Mouse (Mus musculus) C2C12 (cell line): Measurements from ENCODE around the gene Fbxo7.

Experiments
- CEBPB ChIP-seq: IDR thresholded peaks from one replicate; pipeline ENCODE4 v1.6.1; 2011; ENCODE audit warnings: low read depth, mild to moderate bottlenecking, control low read depth, moderate library complexity
- CTCF ChIP-seq: IDR thresholded peaks from one replicate; pipeline ENCODE4 v1.5.1; 2011; ENCODE audit not compliant: control insufficient read depth, insufficient read depth, insufficient read length
- FOSL1 ChIP-seq: IDR thresholded peaks from one replicate; pipeline ENCODE4 v1.8.0; 2011; ENCODE audit warnings: mild to moderate bottlenecking, low read length; ENCODE audit not compliant: poor library complexity, insufficient read depth, severe bottlenecking
- MAX ChIP-seq: IDR thresholded peaks from one replicate; pipeline ENCODE4 v1.6.1; 2011; ENCODE audit warnings: mild to moderate bottlenecking, control low read depth
- MYOD1 ChIP-seq: IDR thresholded peaks from one replicate; pipeline ENCODE4 v1.6.1; 2011; ENCODE audit warnings: low read depth; ENCODE audit not compliant: control insufficient read depth, insufficient read length
- MYOG ChIP-seq: IDR thresholded peaks from one replicate; pipeline ENCODE4 v1.6.1; 2011; ENCODE audit not compliant: control insufficient read depth, insufficient read length; ENCODE audit errors: extremely low read depth
- USF1 ChIP-seq: IDR thresholded peaks from one replicate; pipeline ENCODE4 v1.6.1; 2011; ENCODE audit warnings: low read depth, mild to moderate bottlenecking, control low read depth, moderate library complexity

DNA sequence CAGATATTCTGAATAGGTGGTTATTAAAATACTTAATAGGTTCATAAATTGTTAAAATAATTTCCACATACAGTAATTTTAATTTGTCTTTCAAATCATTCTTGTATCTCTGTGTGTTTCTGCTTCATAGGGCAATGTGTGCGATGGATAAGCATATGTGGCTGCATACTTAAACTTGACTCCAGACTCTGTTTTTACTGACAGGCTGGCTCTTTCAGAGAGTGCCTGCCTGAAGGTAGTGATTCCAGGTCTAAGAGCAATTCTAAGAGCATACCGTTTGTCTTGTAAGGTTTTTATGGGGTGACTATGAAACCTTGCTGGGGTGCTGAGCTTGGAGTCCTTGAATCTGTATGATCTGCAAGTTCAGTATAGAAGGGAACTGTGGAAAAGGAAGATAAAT, 4.1 kb downstream of the Fbxo7 start:
- TF ChIP-seq MAX (no peak), USF1 (no peak), CTCF (no peak), MYOG (no peak), MYOD1 (no peak), CEBPB (no peak), FOSL1 (no peak)
